Mouse (Mus musculus): ENCODE measurements around the gene Rnf181.

DNA sequence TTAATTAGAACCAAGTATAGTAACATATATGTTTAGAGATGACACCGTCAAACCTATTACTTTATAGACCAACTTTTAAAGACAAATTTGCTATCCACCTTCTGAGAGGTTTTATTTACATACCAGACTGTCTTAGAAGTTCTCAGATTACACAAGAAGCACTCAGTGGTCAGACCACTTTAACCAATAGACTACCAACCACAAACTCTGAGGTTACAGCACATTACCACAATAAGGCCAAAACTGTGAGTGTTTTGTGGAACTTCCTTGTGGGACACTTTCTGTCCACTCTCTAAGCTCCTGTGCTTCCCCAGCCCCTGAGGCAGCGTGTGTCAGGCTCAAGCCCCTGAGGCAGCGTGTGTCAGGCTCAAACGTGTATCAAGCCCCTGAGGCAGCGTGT lies 37.7 kb downstream of the Rnf181 start:
- no peak for TF ChIP-seq CTCF (conservative IDR thresholded peaks at IDR 0.05; ENCODE audit: low read length)
- no peak for TF ChIP-seq POU5F1 (IDR thresholded peaks at IDR 0.05; ENCODE audit: borderline replicate concordance, low read length)
- no peak for TF ChIP-seq NANOG (IDR thresholded peaks at IDR 0.05; ENCODE audit: borderline replicate concordance, low read length)
